Mouse (Mus musculus): ENCODE measurements around the gene Frmd4a.
"Not testable (repeated sequence)": the region's sequence is repeated elsewhere in the genome, so short reads cannot be mapped to it uniquely, and the experiment has no call there.

DNA sequence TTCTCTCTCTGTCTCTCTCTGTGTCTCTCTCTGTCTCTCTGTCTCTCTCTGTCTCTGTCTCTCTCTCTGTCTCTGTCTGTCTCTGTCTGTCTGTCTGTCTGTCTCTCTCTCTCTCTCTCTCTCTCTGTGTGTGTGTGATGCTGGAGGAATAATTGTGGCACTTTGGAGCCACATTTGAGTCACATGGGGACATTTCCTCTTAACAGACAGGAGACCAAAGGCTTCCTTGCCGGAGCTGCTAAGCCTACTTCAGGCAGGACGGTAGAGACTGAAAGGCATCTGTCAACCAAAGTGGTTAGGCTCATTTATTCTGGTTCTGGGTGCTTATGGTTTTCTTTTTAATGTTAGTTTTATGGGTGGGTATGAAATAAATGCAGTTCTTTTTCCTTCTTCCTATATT lies 543.0 kb downstream of the Frmd4a start:
- TF ChIP-seq EP300, CTCF (IDR thresholded peaks at IDR 0.05; ENCODE audit: low read depth): not testable (repeated sequence)

Data from heart, postnatal 0 days (tissue).